Mouse (Mus musculus) limb, embryonic 15.5 days (tissue): ENCODE measurements around the gene Nolc1. TPM values are rescaled to one million over a fixed set of nuclear protein-coding genes. Genes with fewer than 3 reads are reported as not detected.

ENCODE experiments used
- ATAC-seq: fragments of 200-750 bp; cut with Nextera tagmentation; 2 replicates; pipeline ENCODE4 v1.8.0; 2017; ENCODE audit warnings: low read depth, moderate TSS enrichment; ENCODE audit not compliant: insufficient number of reproducible peaks, low FRiP score, low TSS enrichment
- H3K27ac ChIP-seq: fragments of 300-500 bp; sonication (generic); 2 replicates; pipeline ENCODE4 v1.5.1; 2015; ENCODE audit warnings: moderate library complexity, mild to moderate bottlenecking, inconsistent platforms
- H3K27me3 ChIP-seq: fragments of 300-500 bp; sonication (generic); 2 replicates; pipeline ENCODE4 v1.6.1; 2015; ENCODE audit warnings: inconsistent platforms
- H3K36me3 ChIP-seq: fragments of 300-500 bp; sonication (generic); 2 replicates; pipeline ENCODE4 v1.6.1; 2015; ENCODE audit warnings: inconsistent platforms
- H3K4me1 ChIP-seq: fragments of 300-500 bp; sonication (generic); 2 replicates; pipeline ENCODE4 v1.6.1; 2015; ENCODE audit warnings: inconsistent platforms
- H3K4me2 ChIP-seq: fragments of 300-500 bp; sonication (generic); 2 replicates; pipeline ENCODE4 v1.6.1; 2015; ENCODE audit warnings: mild to moderate bottlenecking, inconsistent platforms
- H3K4me3 ChIP-seq: fragments of 300-500 bp; sonication (generic); 2 replicates; pipeline ENCODE4 v1.5.1; 2015; ENCODE audit warnings: mild to moderate bottlenecking, inconsistent platforms
- H3K9ac ChIP-seq: fragments of 300-500 bp; sonication (generic); 2 replicates; pipeline ENCODE4 v1.6.1; 2015; ENCODE audit warnings: inconsistent platforms
- H3K9me3 ChIP-seq: fragments of 300-500 bp; sonication (generic); 2 replicates; pipeline ENCODE4 v1.6.1; 2016; ENCODE audit warnings: inconsistent platforms
- WGBS: fragments of 180-500 bp; shearing (Covaris S2); methylation state at CpG from one replicate; pipeline ENCODE4 v1.1.7; 2015; 5-methylcytosine and 5-hydroxymethylcytosine counted together
- polyA plus RNA-seq: library from polyadenylated mRNA; unstranded; fragments of >200 nt; fragmentation: Nextera tagmentation; extraction: Ambion mirVana; gene quantifications from 2 replicates; pipeline ENCODE4 v1.2.1, GENCODE M21; 2015

Nolc1 gene
- polyA plus RNA-seq, 1 experiment from 2014 or later = 79.6 TPM

- peaks cover 55% of the 10 kb centered on the region for H3K4me1 ChIP-seq
- WGBS = 1% methylated on average over 82 of the region's 84 CpGs
- H3K27ac ChIP-seq = peak within 1 kb of the TSS; percentile 99
- H3K4me3 ChIP-seq = peak within 1 kb of the TSS; percentile 96
- H3K4me2 ChIP-seq = peak within 1 kb of the TSS; percentile 82
- peak within 1 kb of the TSS; percentile 97 for H3K9ac ChIP-seq
- ATAC-seq = peak; percentile 73
- no peaks in the 10 kb centered on the region for H3K36me3 ChIP-seq
- no peaks in the 10 kb centered on the region for H3K9me3 ChIP-seq
- H3K27me3 ChIP-seq = no peaks in the 10 kb centered on the region
These were observed 30.5 kb upstream of the Nolc1 start, which contains the start of gene Ldb1 for GRCm38 (mm10) chr19:46044993-46045695. Ldb1 (minus strand) TSS chr19:46045214.

- no peaks in the 10 kb centered on the region for H3K36me3 ChIP-seq
- peak overlapping the region; percentile 82 for H3K4me2 ChIP-seq
- H3K4me3 ChIP-seq = peak overlapping the region; percentile 96
- no peaks in the 10 kb centered on the region for H3K27me3 ChIP-seq
- under 1% methylated on average over 7 of the region's 7 CpGs for WGBS
- ATAC-seq = peak; percentile 36
- peak overlapping the region; percentile 97 for H3K9ac ChIP-seq
- H3K4me1 ChIP-seq = peaks cover 49% of the 10 kb centered on the region
- no peaks in the 10 kb centered on the region for H3K9me3 ChIP-seq
- H3K27ac ChIP-seq = peak overlapping the region; percentile 99
These were observed 29.9 kb upstream of the Nolc1 start for GRCm38 (mm10) chr19:46045696-46046311.

GRCm38 (mm10) chr19:46046621-46047025 lies 29.0 kb upstream of the Nolc1 start:
- Histone ChIP-seq H3K4me3 (peak overlapping the region; percentile 96; the same call in 1 of the 2 replicates), H3K4me2 (peak overlapping the region; percentile 82), H3K4me1 (peaks cover 41% of the 10 kb centered on the region), H3K27me3 (no peaks in the 10 kb centered on the region), H3K9me3 (no peaks in the 10 kb centered on the region), H3K9ac (no peak overlapping the region), H3K36me3 (no peaks in the 10 kb centered on the region), H3K27ac (peak overlapping the region; percentile 99)
- ATAC-seq = no peak
- 9% methylated on average over 10 of the region's 10 CpGs for WGBS

GRCm38 (mm10) chr19:46047426-46047825 lies 28.2 kb upstream of the Nolc1 start:
- Histone ChIP-seq H3K27me3 (no peaks in the 10 kb centered on the region), H3K4me1 (peaks cover 33% of the 10 kb centered on the region), H3K27ac (no peak overlapping the region), H3K9ac (no peak overlapping the region), H3K4me2 (no peak overlapping the region), H3K9me3 (no peaks in the 10 kb centered on the region), H3K36me3 (no peaks in the 10 kb centered on the region), H3K4me3 (no peak overlapping the region)
- ATAC-seq = no peak
- WGBS = 38% methylated on average over 2 of the region's 2 CpGs

- no peak overlapping the region for H3K4me3 ChIP-seq
- no peaks in the 10 kb centered on the region for H3K36me3 ChIP-seq
- no peak overlapping the region for H3K4me2 ChIP-seq
- H3K9ac ChIP-seq = no peak overlapping the region
- H3K4me1 ChIP-seq = peaks cover 16% of the 10 kb centered on the region
- H3K27ac ChIP-seq = no peak overlapping the region
- WGBS = 61% methylated on average over 4 of the region's 4 CpGs
- no peaks in the 10 kb centered on the region for H3K27me3 ChIP-seq
- H3K9me3 ChIP-seq = no peaks in the 10 kb centered on the region
- no peak for ATAC-seq
These were observed 26.5 kb upstream of the Nolc1 start for GRCm38 (mm10) chr19:46049129-46049528.

- no peak overlapping the region for H3K4me3 ChIP-seq
These were observed 25.2 kb upstream of the Nolc1 start for GRCm38 (mm10) chr19:46050462-46050861.

GRCm38 (mm10) chr19:46055752-46056387 lies 19.8 kb upstream of the Nolc1 start:
- Histone ChIP-seq H3K4me1 (peaks cover 25% of the 10 kb centered on the region; the same call in 1 of the 2 replicates), H3K27ac (peak overlapping the region; percentile 97), H3K36me3 (no peaks in the 10 kb centered on the region), H3K27me3 (no peaks in the 10 kb centered on the region), H3K4me3 (peak overlapping the region; percentile 98), H3K9ac (0 out of 2 replicates have a peak overlapping the region, but pooled peaks have one; percentile 20), H3K4me2 (peak overlapping the region; percentile 44), H3K9me3 (no peaks in the 10 kb centered on the region)
- ATAC-seq = peak; percentile 68
- WGBS = under 1% methylated on average over 11 of the region's 11 CpGs

More at GRCm38 (mm10) chr19:46050462-46050861, 25.2 kb upstream of the Nolc1 start:
- H3K9ac ChIP-seq = no peak overlapping the region
- no peak for ATAC-seq
- H3K36me3 ChIP-seq = no peaks in the 10 kb centered on the region
- peaks cover 13% of the 10 kb centered on the region for H3K4me1 ChIP-seq
- H3K27ac ChIP-seq = no peak overlapping the region
- no peak overlapping the region for H3K4me2 ChIP-seq
- no peaks in the 10 kb centered on the region for H3K9me3 ChIP-seq
- H3K27me3 ChIP-seq = no peaks in the 10 kb centered on the region
- WGBS = 64% methylated on average over 2 of the region's 2 CpGs

GRCm38 (mm10) chr19:46056388-46056946 lies 19.2 kb upstream of the Nolc1 start:
- H3K4me1 ChIP-seq = peaks cover 25% of the 10 kb centered on the region; the same call in 1 of the 2 replicates
- peak overlapping the region; percentile 76 for H3K9ac ChIP-seq
- WGBS = under 1% methylated on average over 52 of the region's 52 CpGs
- peak; percentile 90 for ATAC-seq
- H3K9me3 ChIP-seq = no peaks in the 10 kb centered on the region
- no peaks in the 10 kb centered on the region for H3K27me3 ChIP-seq
- H3K4me2 ChIP-seq = peak overlapping the region; percentile 63
- peaks cover 2% of the 10 kb centered on the region; the same call in 1 of the 2 replicates for H3K36me3 ChIP-seq
- peak overlapping the region; percentile 98 for H3K4me3 ChIP-seq
- peak overlapping the region; percentile 97 for H3K27ac ChIP-seq

GRCm38 (mm10) chr19:46056947-46057607 lies 18.6 kb upstream of the Nolc1 start:
- Histone ChIP-seq H3K36me3 (peaks cover 8% of the 10 kb centered on the region), H3K4me1 (peaks cover 25% of the 10 kb centered on the region; the same call in 1 of the 2 replicates), H3K4me2 (peak overlapping the region; percentile 63), H3K27ac (peak overlapping the region; percentile 97), H3K27me3 (no peaks in the 10 kb centered on the region), H3K4me3 (peak overlapping the region; percentile 98), H3K9ac (peak overlapping the region; percentile 76), H3K9me3 (no peaks in the 10 kb centered on the region)
- WGBS = under 1% methylated on average over 30 of the region's 42 CpGs
- peak; percentile 78 for ATAC-seq

- H3K4me2 ChIP-seq = peak overlapping the region; percentile 63; the same call in 1 of the 2 replicates
- peaks cover 25% of the 10 kb centered on the region; the same call in 1 of the 2 replicates for H3K4me1 ChIP-seq
- no peaks in the 10 kb centered on the region for H3K27me3 ChIP-seq
- no peak overlapping the region for H3K27ac ChIP-seq
- 98% methylated on average over 7 of the region's 7 CpGs for whole genome bisulfite sequencing
- peak overlapping the region; percentile 98; the same call in 1 of the 2 replicates for H3K4me3 ChIP-seq
- H3K9ac ChIP-seq = no peak overlapping the region
- no peaks in the 10 kb centered on the region for H3K9me3 ChIP-seq
- H3K36me3 ChIP-seq = peaks cover 22% of the 10 kb centered on the region
- no peak for ATAC-seq
These were observed 17.2 kb upstream of the Nolc1 start for GRCm38 (mm10) chr19:46058466-46058865.

- H3K9me3 ChIP-seq = no peaks in the 10 kb centered on the region
- no peak overlapping the region for H3K4me2 ChIP-seq
- peaks cover 46% of the 10 kb centered on the region for H3K36me3 ChIP-seq
- H3K4me3 ChIP-seq = no peak overlapping the region
- H3K27me3 ChIP-seq = no peaks in the 10 kb centered on the region
- no peak overlapping the region for H3K9ac ChIP-seq
- H3K27ac ChIP-seq = no peak overlapping the region
- ATAC-seq = no peak
- H3K4me1 ChIP-seq = peaks cover 23% of the 10 kb centered on the region; the same call in 1 of the 2 replicates
- WGBS = 59% methylated on average over 6 of the region's 6 CpGs
These were observed 14.8 kb upstream of the Nolc1 start for GRCm38 (mm10) chr19:46060845-46061244.
